In genomic region chr10:39209161-39210025, GRCm38 (mm10) we compare ENCODE assay signal across 9 mouse cellular contexts. TPM values are rescaled to one million over a fixed set of nuclear protein-coding genes. Genes with fewer than 3 reads are reported as not detected.
DNase-seq lines count a peak whose midpoint lies in the region; ATAC-seq lines count a peak whose summit lies in the region.
"Had no signal": no experiment of that assay in that cellular context is flagged by ENCODE, and none has a peak within 500 bp of the region (broad histone marks: within the 10 kb centered on the region; RNA-seq: fewer than 3 reads in every experiment).

No protein-coding gene starts in this region.

- H3K36me3 ChIP-seq in kidney, embryonic 15.5 days: no peaks in the 10 kb centered on the region

- intact Hi-C loops in heart, postnatal 25 days (cut with DNase I): no loop called here

- WGBS in kidney, embryonic 15.5 days: 35% methylated on average over 10 of the region's 10 CpGs

- peak; percentile 31; the same call in 1 of the 2 replicates for ATAC-seq in cerebellum, adult (ENCODE audit: insufficient number of reproducible peaks, low FRiP score, low TSS enrichment)
- no peak for ATAC-seq in kidney, embryonic 15.5 days (replicated peaks; ENCODE audit: low FRiP score)

- H3K4me2 ChIP-seq in kidney, embryonic 15.5 days: no peak overlapping the region

- no peaks in the 10 kb centered on the region for H3K27me3 ChIP-seq in kidney, embryonic 15.5 days

- peaks cover 8% of the 10 kb centered on the region; the same call in 1 of the 2 replicates for H3K4me1 ChIP-seq in kidney, embryonic 15.5 days

- no peak overlapping the region for H3K27ac ChIP-seq in kidney, embryonic 15.5 days

- DNase-seq in cerebellum, adult 8-10 months: no peak
- DNase-seq in testis, postnatal 14 days (ENCODE audit: low spot score): peak; percentile 16
- no peak for DNase-seq in testis, postnatal 10 days (ENCODE audit: low spot score)
- DNase-seq in heart, postnatal 25 days (ENCODE audit: low spot score): peak; percentile 15
- DNase-seq in lung, postnatal 36 days: peak; percentile 37
- DNase-seq in thymus, postnatal 0 days (ENCODE audit: low spot score): no peak

- H3K4me3 ChIP-seq in kidney, embryonic 15.5 days (replicated peaks): no peak overlapping the region

- no peak overlapping the region for H3K9ac ChIP-seq in kidney, embryonic 15.5 days

- H3K9me3 ChIP-seq in kidney, embryonic 15.5 days (replicated peaks): no peaks in the 10 kb centered on the region; the same call in 1 of the 2 replicates

RNA-seq across cellular contexts. Expression of gene Ccn6, which starts 45.8 kb away (rescaled TPM):
- not detected for total RNA-seq in heart, postnatal 25 days (2021)
- 0.36 and 0.40 TPM in 2 replicates for polyA plus RNA-seq in kidney, embryonic 15.5 days (2015; fragmentation: Nextera tagmentation; extraction: Ambion mirVana)
- 0.36 and 1.6 TPM in 2 replicates for polyA plus RNA-seq in thymus, postnatal 0 days (2015; fragmentation: Nextera tagmentation; extraction: Ambion mirVana)
- polyA plus RNA-seq: heart, postnatal 0 days had no signal

Comparison
In these comparisons a context has a peak if more than half of its experiments do, and no peak if none do; other contexts are left out.
1. DNase-seq: peak in testis, postnatal 14 days (single experiment), heart, postnatal 25 days (single experiment) and lung, postnatal 36 days (single experiment); none in cerebellum, adult 8-10 months (single experiment), testis, postnatal 10 days (single experiment) and thymus, postnatal 0 days (single experiment).